Mouse (Mus musculus) CH12.LX (cell line): ENCODE results near the gene Acbd4.

Experiments used
- CHD2 ChIP-seq: IDR thresholded peaks from 2 replicates; pipeline ENCODE4 v1.6.1; 2011; ENCODE audit warnings: low read length, improper control_type of control experiment
- CTCF ChIP-seq, 2 experiments: IDR thresholded peaks in 1 of 2; conservative IDR thresholded peaks in 1 of 2; 2 replicates each; pipeline ENCODE4 v1.5.1; 2011 to 2012; ENCODE audit warnings: low read depth in 2 of 2, low read length in 2 of 2, improper control_type of control experiment in 1 of 2, inconsistent platforms in 1 of 2, mild to moderate bottlenecking in 1 of 2, moderate library complexity in 1 of 2
- EP300 ChIP-seq: IDR thresholded peaks from 2 replicates; pipeline ENCODE4 v1.6.1; 2011; ENCODE audit warnings: low read length, improper control_type of control experiment
- MAX ChIP-seq: IDR thresholded peaks from 2 replicates; pipeline ENCODE4 v1.6.1; 2011; ENCODE audit warnings: low read length, improper control_type of control experiment
- MAZ ChIP-seq: IDR thresholded peaks from 2 replicates; pipeline ENCODE4 v1.6.1; 2012; ENCODE audit warnings: low read depth, mild to moderate bottlenecking, inconsistent platforms, low read length, improper control_type of control experiment, moderate library complexity
- POLR2A ChIP-seq: IDR thresholded peaks from 2 replicates; pipeline ENCODE4 v1.6.1; 2011; ENCODE audit warnings: low read depth, mild to moderate bottlenecking, improper control_type of control experiment, low read length
- POLR2AphosphoS2 ChIP-seq: IDR thresholded peaks from 2 replicates; pipeline ENCODE4 v1.6.1; 2011; ENCODE audit warnings: low read depth, low read length, improper control_type of control experiment
- TCF12 ChIP-seq: IDR thresholded peaks from 2 replicates; pipeline ENCODE4 v1.6.1; 2014; ENCODE audit warnings: low read depth, mild to moderate bottlenecking, inconsistent platforms, low read length, improper control_type of control experiment

- no peak for TF ChIP-seq EP300
- no peak for TF ChIP-seq POLR2AphosphoS2
- TF ChIP-seq TCF12, result no peak
- TF ChIP-seq CHD2, result no peak
- no peak for TF ChIP-seq MAZ
- no peak for TF ChIP-seq CTCF (conservative IDR thresholded peaks at IDR 0.05 in 1 of 2, IDR thresholded peaks at IDR 0.05 in 1 of 2; ENCODE audit: low read depth in 2 of 2, low read length in 2 of 2)
- TF ChIP-seq MAX, result no peak
- no peak for TF ChIP-seq POLR2A
Measured at GRCm38 (mm10) chr11:103149771-103150170, 48.3 kb downstream of the Acbd4 start.
